Mouse (Mus musculus): ENCODE results near the gene Rgs7.

Gene Rgs7

GRCm38 (mm10) chr1:175491861-175492682 is at the start of gene Rgs7:
TSS of gene Rgs7 (minus strand) at chr1:175492500.
- peak; percentile 43 for DNase-seq (ENCODE audit: low spot score)

GRCm38 (mm10) chr1:175540700-175541099 is 48.4 kb upstream of the Rgs7 start:
- no peak for DNase-seq (ENCODE audit: low spot score)

GRCm38 (mm10) chr1:175537321-175537720 is 45.0 kb upstream of the Rgs7 start:
- no peak for DNase-seq (ENCODE audit: low spot score)

- DNase-seq (ENCODE audit: low spot score): no peak
These were observed 37.6 kb upstream of the Rgs7 start for GRCm38 (mm10) chr1:175529858-175530257.

- DNase-seq (ENCODE audit: low spot score): no peak
These were observed 32.5 kb upstream of the Rgs7 start for GRCm38 (mm10) chr1:175524626-175525294.

GRCm38 (mm10) chr1:175523572-175523971 is 31.3 kb upstream of the Rgs7 start:
- DNase-seq (ENCODE audit: low spot score): no peak

GRCm38 (mm10) chr1:175514543-175514942 is 22.2 kb upstream of the Rgs7 start:
- no peak for DNase-seq (ENCODE audit: low spot score)

GRCm38 (mm10) chr1:175512173-175512572 is 19.9 kb upstream of the Rgs7 start:
- no peak for DNase-seq (ENCODE audit: low spot score)

- DNase-seq (ENCODE audit: low spot score): no peak
These were observed 17.7 kb upstream of the Rgs7 start for GRCm38 (mm10) chr1:175509989-175510388.

GRCm38 (mm10) chr1:175492683-175493043 is 363 bp upstream of the Rgs7 start:
- DNase-seq (ENCODE audit: low spot score): no peak

- DNase-seq (ENCODE audit: low spot score): no peak
These were observed 814 bp downstream of the Rgs7 start for GRCm38 (mm10) chr1:175491511-175491860.

GRCm38 (mm10) chr1:175485109-175485508 is 7.2 kb downstream of the Rgs7 start:
- no peak for DNase-seq (ENCODE audit: low spot score)

GRCm38 (mm10) chr1:175473060-175473459 is 19.2 kb downstream of the Rgs7 start:
- no peak for DNase-seq (ENCODE audit: low spot score)

- no peak for DNase-seq (ENCODE audit: low spot score)
These were observed 23.1 kb downstream of the Rgs7 start for GRCm38 (mm10) chr1:175469087-175469788.

- DNase-seq (ENCODE audit: low spot score): no peak
These were observed 27.7 kb downstream of the Rgs7 start for GRCm38 (mm10) chr1:175464566-175464965.

GRCm38 (mm10) chr1:175462351-175462750 is 29.9 kb downstream of the Rgs7 start:
- DNase-seq (ENCODE audit: low spot score): no peak

- no peak for DNase-seq (ENCODE audit: low spot score)
These were observed 38.2 kb downstream of the Rgs7 start for GRCm38 (mm10) chr1:175454041-175454636.

- DNase-seq (ENCODE audit: low spot score): no peak
These were observed 44.3 kb downstream of the Rgs7 start for GRCm38 (mm10) chr1:175448017-175448416.

GRCm38 (mm10) chr1:175442939-175443338 is 49.4 kb downstream of the Rgs7 start:
- no peak for DNase-seq (ENCODE audit: low spot score)

- DNase-seq (ENCODE audit: low spot score): peak; percentile 51
These were observed 50.3 kb downstream of the Rgs7 start for GRCm38 (mm10) chr1:175442025-175442424.

GRCm38 (mm10) chr1:175433622-175434204 is 58.6 kb downstream of the Rgs7 start:
- no peak for DNase-seq (ENCODE audit: low spot score)

- DNase-seq (ENCODE audit: low spot score): no peak
These were observed 59.2 kb downstream of the Rgs7 start for GRCm38 (mm10) chr1:175433128-175433527.

Measured in left cerebral cortex, adult 11 months (tissue).